Mouse (Mus musculus) C2C12 (cell line): ENCODE results near the gene Pced1b.

Experiments
- CEBPB ChIP-seq: IDR thresholded peaks from one replicate; pipeline ENCODE4 v1.6.1; 2011; ENCODE audit warnings: low read depth, mild to moderate bottlenecking, control low read depth, moderate library complexity
- CTCF ChIP-seq: IDR thresholded peaks from one replicate; pipeline ENCODE4 v1.5.1; 2011; ENCODE audit not compliant: control insufficient read depth, insufficient read depth, insufficient read length
- FOSL1 ChIP-seq: IDR thresholded peaks from one replicate; pipeline ENCODE4 v1.8.0; 2011; ENCODE audit warnings: mild to moderate bottlenecking, low read length; ENCODE audit not compliant: poor library complexity, insufficient read depth, severe bottlenecking
- MAX ChIP-seq: IDR thresholded peaks from one replicate; pipeline ENCODE4 v1.6.1; 2011; ENCODE audit warnings: mild to moderate bottlenecking, control low read depth
- MYOD1 ChIP-seq: IDR thresholded peaks from one replicate; pipeline ENCODE4 v1.6.1; 2011; ENCODE audit warnings: low read depth; ENCODE audit not compliant: control insufficient read depth, insufficient read length
- MYOG ChIP-seq: IDR thresholded peaks from one replicate; pipeline ENCODE4 v1.6.1; 2011; ENCODE audit not compliant: control insufficient read depth, insufficient read length; ENCODE audit errors: extremely low read depth
- USF1 ChIP-seq: IDR thresholded peaks from one replicate; pipeline ENCODE4 v1.6.1; 2011; ENCODE audit warnings: low read depth, mild to moderate bottlenecking, control low read depth, moderate library complexity

DNA sequence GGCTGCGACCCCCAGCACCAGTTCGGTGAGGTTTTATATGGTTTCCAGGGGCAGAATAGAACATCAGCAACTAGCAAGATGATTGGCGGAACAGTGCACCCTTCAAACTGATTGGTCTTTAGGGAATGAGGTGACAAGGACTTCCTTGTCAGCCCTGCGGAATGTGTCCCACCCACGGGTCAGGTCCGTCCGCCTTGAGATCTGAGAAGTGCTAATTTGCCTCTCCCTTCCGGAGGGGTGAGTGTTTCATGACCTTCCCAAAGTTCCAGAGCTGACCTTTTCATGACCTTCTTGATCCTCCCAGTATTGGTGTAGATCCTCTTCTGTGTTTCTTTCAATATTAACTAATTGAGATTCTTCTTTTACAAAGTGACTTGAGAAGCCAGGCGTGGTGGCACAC lies 85.7 kb downstream of the Pced1b start:
- TF ChIP-seq CTCF (no peak), CEBPB (no peak), USF1 (no peak), MYOG (no peak), MAX (no peak), MYOD1 (no peak), FOSL1 (no peak)
